Mouse (Mus musculus) R1 (cell line): ENCODE results near the gene Bcl6.

ENCODE experiments used
- DNase-seq: peaks from one replicate; pipeline ENCODE4 v3.0.0-alpha.2; 2018; ENCODE audit warnings: low read depth, low spot score

Gene Bcl6

GRCm38 (mm10) chr16:23927301-23928114 lies 61.1 kb downstream of the Bcl6 start:
- DNase-seq = peak; percentile 41

GRCm38 (mm10) chr16:23922906-23923305 lies 65.7 kb downstream of the Bcl6 start:
- peak; percentile 92 for DNase-seq

- peak; percentile 72 for DNase-seq
Observed at GRCm38 (mm10) chr16:23921697-23922096, 67.0 kb downstream of the Bcl6 start.

GRCm38 (mm10) chr16:23919418-23919817 lies 69.2 kb downstream of the Bcl6 start:
- DNase-seq = no peak
